Mouse (Mus musculus) adrenal gland, adult 8-10 months (tissue): ENCODE results near the gene Tfg. TPM values are rescaled to one million over a fixed set of nuclear protein-coding genes. Genes with fewer than 3 reads are reported as not detected.

ENCODE experiments used
- total RNA-seq, 4 experiments: library from RNA; stranded (reverse); gene quantifications; 2 replicates each; pipeline ENCODE4 v1.2.4; 2022

Gene Tfg
- total RNA-seq, 4 experiments from 2014 or later, result 61.0 to 76.1 (median 66.5) TPM

Other genes with a start within 250 kb of the Tfg start
- 1 to 10 TPM; 4.2 to 9.5 (median 6.3) TPM for gene Abi3bp, start 239.6 kb downstream of the Tfg start, total RNA-seq
- under 1 TPM in 3 of 4 experiments, not detected in 1; 0.17 to 0.46 (median 0.35) TPM for gene Adgrg7, start 78.4 kb upstream of the Tfg start, total RNA-seq
- 1 to 10 TPM; 4.8 to 9.5 (median 6.4) TPM for gene Tmem45a, start 168.7 kb upstream of the Tfg start, total RNA-seq
- gene Lnp1, start 210.6 kb upstream of the Tfg start, total RNA-seq, result not detected